7 mouse cellular contexts compared by ENCODE assay signal in the genomic region with DNA sequence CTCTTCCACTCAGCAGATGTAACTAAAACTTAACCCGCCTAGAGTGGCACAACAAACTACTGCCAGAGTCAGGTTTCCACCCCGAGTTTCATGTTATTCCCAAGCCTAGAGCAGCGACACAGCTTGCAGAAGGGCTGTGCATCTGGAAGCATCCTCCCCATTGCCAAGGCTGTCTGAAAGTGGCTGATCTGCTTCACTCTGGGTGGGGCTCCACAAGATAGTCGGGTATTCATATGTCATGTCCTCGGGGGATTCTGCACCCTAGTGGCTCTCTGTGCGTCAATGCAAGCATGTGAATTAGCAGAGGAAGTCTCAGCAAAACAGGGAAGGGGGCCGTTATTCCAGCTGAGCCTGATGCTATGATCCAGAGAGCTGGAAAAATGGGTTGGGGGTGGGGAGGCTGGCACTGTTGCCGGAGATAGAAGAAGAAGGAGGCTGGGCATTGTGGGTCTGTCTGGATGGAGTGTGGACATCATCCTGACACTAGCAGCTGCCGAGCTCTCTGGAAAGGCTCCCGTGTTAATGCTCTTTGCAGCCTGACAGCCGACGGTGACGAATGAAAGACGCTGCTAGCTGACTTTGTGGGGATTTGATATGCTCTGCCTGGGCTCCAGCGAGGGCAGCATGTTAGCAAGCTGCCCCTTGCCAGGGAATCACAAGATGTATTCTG.
A peak's percentile ranks its signal among the peaks of the same experiment; 100 is the strongest.
DNase-seq lines count a peak whose midpoint lies in the region; ATAC-seq lines count a peak whose summit lies in the region.

No protein-coding gene starts in this region.

- H3K9me3 ChIP-seq in heart, embryonic 15.5 days (replicated peaks) = no peaks in the 10 kb centered on the region
- H3K9me3 ChIP-seq in stomach, embryonic 16.5 days (replicated peaks; ENCODE audit: control insufficient read depth, low read length) = no peaks in the 10 kb centered on the region

- H3K27me3 ChIP-seq in heart, embryonic 15.5 days = 0 out of 2 replicates have a peak, but pooled peaks cover 2% of the 10 kb centered on the region
- H3K27me3 ChIP-seq in stomach, embryonic 16.5 days (ENCODE audit: control insufficient read depth, insufficient read depth, low read length) = no peaks in the 10 kb centered on the region

- H3K4me3 ChIP-seq in heart, embryonic 15.5 days = no peak overlapping the region
- H3K4me3 ChIP-seq in stomach, embryonic 16.5 days (replicated peaks; ENCODE audit: low read length) = no peak overlapping the region

- intact Hi-C loops in left cerebral cortex, postnatal 36 days (cut with DNase I) = loop anchor here (10.0 kb wide), 2 partner anchors 277 to 357 kb away; no protein-coding TSS in a partner anchor

- peak overlapping the region; percentile 43; the same call in 1 of the 2 replicates for H3K4me2 ChIP-seq in heart, embryonic 15.5 days
- H3K4me2 ChIP-seq in stomach, embryonic 16.5 days (ENCODE audit: low read depth, low read length) = 0 out of 2 replicates have a peak overlapping the region, but pooled peaks have one; percentile 14

- ATAC-seq in heart, embryonic 15.5 days (replicated peaks; ENCODE audit: insufficient number of reproducible peaks, insufficient read depth, low FRiP score, low read depth) = peak; percentile 35; the same call in 1 of the 2 replicates
- ATAC-seq in stomach, embryonic 16.5 days (ENCODE audit: insufficient read depth, low FRiP score) = no peak
- no peak for ATAC-seq in activated CD4-positive, CD25-positive, alpha-beta regulatory T cell, adult 4 months

- H3K9ac ChIP-seq in heart, embryonic 15.5 days = no peak overlapping the region
- no peak overlapping the region for H3K9ac ChIP-seq in stomach, embryonic 16.5 days (ENCODE audit: low read length)

- DNase-seq in right cerebral cortex, adult 18-20 months = peak; percentile 24
- DNase-seq in right cerebral cortex, postnatal 14 days = no peak
- DNase-seq in left cerebral cortex, postnatal 36 days (ENCODE audit: low spot score in 2 of 2) = peak; percentile 17 to 23
- no peak for DNase-seq in adrenal gland, adult (ENCODE audit: inconsistent age in 2 of 2, low spot score in 1 of 2)

- peaks cover 5% of the 10 kb centered on the region; the same call in 1 of the 2 replicates for H3K4me1 ChIP-seq in heart, embryonic 15.5 days (replicated peaks)
- H3K4me1 ChIP-seq in stomach, embryonic 16.5 days (ENCODE audit: control insufficient read depth, insufficient read depth, low read length) = no peaks in the 10 kb centered on the region

- no peaks in the 10 kb centered on the region for H3K36me3 ChIP-seq in heart, embryonic 15.5 days
- no peaks in the 10 kb centered on the region for H3K36me3 ChIP-seq in stomach, embryonic 16.5 days (ENCODE audit: control insufficient read depth, insufficient read depth, low read length)

- H3K27ac ChIP-seq in heart, embryonic 15.5 days = no peak overlapping the region
- no peak overlapping the region for H3K27ac ChIP-seq in stomach, embryonic 16.5 days (ENCODE audit: low read length)

- 26% methylated on average over 15 of the region's 15 CpGs for WGBS in heart, embryonic 15.5 days
- WGBS in stomach, embryonic 16.5 days = 25% methylated on average over 15 of the region's 15 CpGs

Comparison
In these comparisons a context has a peak if more than half of its experiments do, and no peak if none do; other contexts are left out.
1. DNase-seq: peak in right cerebral cortex, adult 18-20 months (single experiment) and left cerebral cortex, postnatal 36 days (2 of 2); none in right cerebral cortex, postnatal 14 days (single experiment) and adrenal gland, adult (0 of 2).